Mouse (Mus musculus) forebrain, embryonic 14.5 days (tissue): Measurements from ENCODE around the gene Pou2f3. TPM values are rescaled to one million over a fixed set of nuclear protein-coding genes. Genes with fewer than 3 reads are reported as not detected.
A peak's percentile ranks its signal among the peaks of the same experiment; 100 is the strongest.

Source experiments
- ATAC-seq: fragments of 200-750 bp; cut with Nextera tagmentation; 2 replicates; pipeline ENCODE4 v1.8.0; 2017; ENCODE audit warnings: mild to moderate bottlenecking, moderate library complexity
- DNase-seq: peaks from one replicate; pipeline ENCODE4 v3.0.0-alpha.2; 2015; ENCODE audit warnings: low spot score
- H3K27ac ChIP-seq: fragments of 300-500 bp; sonication (generic); 2 replicates; pipeline ENCODE4 v1.5.1; 2014; ENCODE audit warnings: low read depth, mild to moderate bottlenecking, control low read depth, low read length, moderate library complexity
- H3K27me3 ChIP-seq: fragments of 300-500 bp; sonication (generic); replicated peaks from 2 replicates; pipeline ENCODE4 v1.6.1; 2014; ENCODE audit warnings: low read length, control low read depth, mixed read lengths; ENCODE audit not compliant: control insufficient read depth, insufficient read depth
- H3K36me3 ChIP-seq: fragments of 300-500 bp; sonication (generic); 2 replicates; pipeline ENCODE4 v1.6.1; 2014; ENCODE audit warnings: low read length, control low read depth; ENCODE audit not compliant: control insufficient read depth, insufficient read depth
- H3K4me1 ChIP-seq: fragments of 300-500 bp; sonication (generic); 2 replicates; pipeline ENCODE4 v1.6.1; 2014; ENCODE audit warnings: antibody characterized with exemption, low read length, control low read depth; ENCODE audit not compliant: control insufficient read depth, insufficient read depth
- H3K4me2 ChIP-seq: fragments of 300-500 bp; sonication (generic); 2 replicates; pipeline ENCODE4 v1.6.1; 2014; ENCODE audit warnings: mild to moderate bottlenecking, control low read depth, low read length
- H3K4me3 ChIP-seq: fragments of 300-500 bp; sonication (generic); 2 replicates; pipeline ENCODE4 v1.5.1; 2014; ENCODE audit warnings: low read depth, low read length, control low read depth
- H3K9ac ChIP-seq: fragments of 300-500 bp; sonication (generic); 2 replicates; pipeline ENCODE4 v1.6.1; 2014; ENCODE audit warnings: mild to moderate bottlenecking, low read length, control low read depth, moderate library complexity
- H3K9me3 ChIP-seq: fragments of 300-500 bp; sonication (generic); replicated peaks from 2 replicates; pipeline ENCODE4 v1.6.1; 2016; ENCODE audit warnings: low read length, control low read depth, mixed read lengths; ENCODE audit not compliant: control insufficient read depth
- whole genome bisulfite sequencing: fragments of 180-500 bp; shearing (Covaris S2); extraction: QIAGEN DNeasy Blood & Tissue Kit; methylation state at CpG from one replicate; pipeline ENCODE4 v1.1.7; 2014; 5-methylcytosine and 5-hydroxymethylcytosine counted together
- polyA plus RNA-seq: library from polyadenylated mRNA; unstranded; fragments of >200 nt; fragmentation: Nextera tagmentation; extraction: Ambion mirVana; gene quantifications from 2 replicates; pipeline ENCODE4 v1.2.1, GENCODE M21; 2014

Pou2f3 gene
- polyA plus RNA-seq, 1 experiment from 2014 or later, result not detected

DNA sequence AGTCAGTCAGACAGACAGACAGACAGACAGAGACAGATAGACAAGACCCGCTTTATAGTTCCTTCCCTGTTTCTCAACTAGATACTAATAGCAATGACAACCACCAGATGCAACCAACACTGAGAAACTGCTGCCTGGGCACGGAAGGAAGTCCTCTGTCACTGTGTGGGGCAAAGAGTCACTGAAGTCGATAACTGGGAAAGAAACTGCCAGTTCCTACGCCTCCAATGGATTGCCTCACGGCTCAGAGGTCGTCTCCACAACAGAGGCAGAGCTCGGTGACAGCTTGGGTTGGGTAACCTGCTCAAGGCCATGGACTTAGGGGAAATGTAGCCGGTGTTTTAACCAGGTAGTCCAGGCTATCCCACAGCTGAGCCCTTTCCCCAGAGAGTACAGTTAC lies 17.5 kb upstream of the Pou2f3 start:
- DNase-seq (no peak), ATAC-seq (no peak)
- H3K36me3 ChIP-seq, result no peaks in the 10 kb centered on the region
- H3K9ac ChIP-seq, result no peak overlapping the region
- no peak overlapping the region for H3K4me3 ChIP-seq
- no peak overlapping the region for H3K4me2 ChIP-seq
- H3K27me3 ChIP-seq, result no peaks in the 10 kb centered on the region
- H3K27ac ChIP-seq, result no peak overlapping the region
- WGBS, result 90% methylated on average over 8 of the region's 8 CpGs
- H3K4me1 ChIP-seq, result no peaks in the 10 kb centered on the region
- H3K9me3 ChIP-seq, result no peaks in the 10 kb centered on the region

DNA sequence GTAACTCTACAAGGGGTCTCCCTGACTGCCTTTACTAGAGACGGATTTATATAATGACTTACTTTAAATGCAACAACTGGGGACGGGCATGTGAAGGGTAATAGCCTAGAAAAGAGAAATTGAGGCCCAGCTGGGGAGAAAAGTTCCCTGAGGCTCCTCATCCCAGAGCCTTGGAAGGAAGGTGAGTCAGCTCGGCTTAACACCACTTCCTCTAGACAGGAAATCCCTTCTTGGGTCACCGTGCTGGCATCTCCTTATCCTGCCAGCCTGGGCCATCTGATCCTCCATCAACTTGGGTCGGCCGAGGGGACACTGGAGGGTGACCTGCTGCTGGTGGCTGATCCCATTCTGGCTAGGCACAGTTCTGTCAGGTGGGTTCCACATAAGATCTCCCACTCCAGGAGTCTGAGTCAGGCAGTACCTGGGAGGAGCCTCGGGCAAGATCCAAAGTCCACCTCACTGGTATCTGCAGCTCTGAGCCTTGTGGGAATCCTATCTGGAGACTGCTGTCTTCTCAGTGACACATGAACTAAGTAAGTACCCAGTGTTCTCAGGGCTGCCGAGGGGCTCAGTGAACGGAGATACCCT lies 16.5 kb upstream of the Pou2f3 start:
- Histone ChIP-seq H3K4me2 (no peak overlapping the region), H3K4me1 (no peaks in the 10 kb centered on the region), H3K4me3 (no peak overlapping the region), H3K27me3 (no peaks in the 10 kb centered on the region), H3K27ac (no peak overlapping the region), H3K9ac (no peak overlapping the region), H3K36me3 (no peaks in the 10 kb centered on the region), H3K9me3 (no peaks in the 10 kb centered on the region)
- DNase-seq, result no peak
- no peak for ATAC-seq
- 85% methylated on average over 9 of the region's 9 CpGs for WGBS

DNA sequence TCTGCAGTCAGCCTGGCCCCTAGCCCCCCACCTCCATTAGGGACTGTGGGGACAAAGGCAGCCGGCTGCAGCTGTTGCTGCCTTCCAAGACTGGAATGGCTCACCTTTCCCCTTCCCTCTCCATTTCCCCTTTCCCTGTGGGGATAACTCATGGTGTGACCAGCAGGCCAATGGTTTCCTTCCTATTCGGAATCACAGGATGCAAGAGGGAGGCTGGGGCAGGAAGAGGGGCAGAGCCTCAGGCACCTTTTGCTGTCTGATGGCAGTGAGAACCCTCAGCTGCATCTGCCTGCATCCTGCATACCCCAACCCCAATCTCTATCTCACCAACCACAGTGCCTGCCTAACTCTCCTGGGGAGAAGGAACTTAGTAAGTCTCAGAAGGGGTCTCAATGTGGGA lies 15.3 kb upstream of the Pou2f3 start:
- no peak overlapping the region for H3K4me3 ChIP-seq
- no peak overlapping the region for H3K4me2 ChIP-seq
- DNase-seq (no peak), ATAC-seq (no peak)
- 34% methylated on average over 2 of the region's 2 CpGs for WGBS
- H3K27ac ChIP-seq, result no peak overlapping the region
- H3K4me1 ChIP-seq, result no peaks in the 10 kb centered on the region
- no peak overlapping the region for H3K9ac ChIP-seq
- no peaks in the 10 kb centered on the region for H3K9me3 ChIP-seq
- H3K27me3 ChIP-seq, result no peaks in the 10 kb centered on the region
- H3K36me3 ChIP-seq, result no peaks in the 10 kb centered on the region

- Histone ChIP-seq H3K4me1 (no peaks in the 10 kb centered on the region), H3K4me3 (no peak overlapping the region), H3K27ac (no peak overlapping the region), H3K27me3 (no peaks in the 10 kb centered on the region), H3K4me2 (no peak overlapping the region), H3K9me3 (no peaks in the 10 kb centered on the region), H3K9ac (no peak overlapping the region), H3K36me3 (no peaks in the 10 kb centered on the region)
- ATAC-seq (no peak), DNase-seq (no peak)
- WGBS, result 56% methylated on average over 11 of the region's 11 CpGs
These were observed 14.7 kb upstream of the Pou2f3 start for GRCm38 (mm10) chr9:43224771-43225355.

GRCm38 (mm10) chr9:43222429-43222715 lies 12.2 kb upstream of the Pou2f3 start:
- no peaks in the 10 kb centered on the region for H3K9me3 ChIP-seq
- no peaks in the 10 kb centered on the region for H3K27me3 ChIP-seq
- ATAC-seq (no peak), DNase-seq (peak; percentile 27)
- 41% methylated on average over 8 of the region's 8 CpGs for WGBS
- no peak overlapping the region for H3K4me3 ChIP-seq
- no peaks in the 10 kb centered on the region for H3K36me3 ChIP-seq
- no peak overlapping the region for H3K27ac ChIP-seq
- no peak overlapping the region for H3K4me2 ChIP-seq
- no peaks in the 10 kb centered on the region for H3K4me1 ChIP-seq
- no peak overlapping the region for H3K9ac ChIP-seq

- Histone ChIP-seq H3K4me3 (no peak overlapping the region), H3K9ac (no peak overlapping the region), H3K4me1 (no peaks in the 10 kb centered on the region), H3K4me2 (no peak overlapping the region), H3K9me3 (no peaks in the 10 kb centered on the region), H3K27me3 (no peaks in the 10 kb centered on the region), H3K27ac (no peak overlapping the region), H3K36me3 (no peaks in the 10 kb centered on the region)
- ATAC-seq (peak; percentile 68), DNase-seq (peak; percentile 92)
- 33% methylated on average over 18 of the region's 18 CpGs for WGBS
These were observed 11.7 kb upstream of the Pou2f3 start for GRCm38 (mm10) chr9:43221643-43222428.

DNA sequence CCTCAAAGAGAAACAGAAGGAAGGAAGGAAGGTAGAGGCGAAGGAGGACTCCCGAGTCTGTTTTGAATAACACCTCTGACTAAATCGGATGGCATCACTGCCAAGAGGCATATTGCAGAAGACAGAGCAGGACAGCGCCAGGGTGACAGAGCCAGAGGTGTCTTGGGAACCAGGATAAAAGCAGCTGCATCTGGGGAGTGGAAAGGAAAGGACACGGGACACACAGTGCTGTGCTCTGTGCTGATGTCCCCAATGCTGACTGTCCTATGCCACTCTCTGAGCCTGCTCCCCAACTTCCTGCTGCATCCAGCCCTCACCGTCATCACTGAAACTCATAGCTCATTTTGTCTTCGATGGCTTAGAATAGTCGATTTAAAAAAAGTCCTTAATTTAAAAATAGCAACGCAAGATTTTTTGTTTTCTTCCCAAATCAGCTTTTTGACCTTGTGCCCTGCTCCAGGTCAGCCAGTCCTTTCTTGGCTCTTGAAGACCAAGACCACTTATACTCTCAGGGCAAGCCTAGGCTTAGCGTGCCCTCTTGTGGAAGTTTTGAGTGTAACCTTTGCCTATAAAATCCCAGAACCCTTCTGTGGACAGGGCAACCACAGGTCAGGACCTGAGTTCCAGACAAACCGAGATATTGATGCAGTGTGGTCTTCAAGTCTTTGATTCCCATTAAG lies 742 bp upstream of the Pou2f3 start:
- no peak for ATAC-seq
- peak; percentile 76 for DNase-seq
- Histone ChIP-seq H3K36me3 (no peaks in the 10 kb centered on the region), H3K27me3 (peaks cover 7% of the 10 kb centered on the region), H3K4me3 (no peak overlapping the region), H3K9ac (no peak overlapping the region), H3K4me1 (peaks cover 8% of the 10 kb centered on the region), H3K4me2 (no peak overlapping the region), H3K27ac (no peak overlapping the region), H3K9me3 (no peaks in the 10 kb centered on the region)
- WGBS, result 35% methylated on average over 11 of the region's 11 CpGs

- no peak for ATAC-seq
- no peaks in the 10 kb centered on the region for H3K36me3 ChIP-seq
- WGBS, result 8% methylated on average over 15 of the region's 15 CpGs
- no peak for DNase-seq
- H3K4me2 ChIP-seq, result peak overlapping the region; percentile 47
- H3K4me3 ChIP-seq, result peak overlapping the region; percentile 19
- peaks cover 15% of the 10 kb centered on the region for H3K4me1 ChIP-seq
- H3K9me3 ChIP-seq, result no peaks in the 10 kb centered on the region
- H3K27me3 ChIP-seq, result peaks cover 30% of the 10 kb centered on the region
- H3K27ac ChIP-seq, result no peak overlapping the region
- H3K9ac ChIP-seq, result 0 out of 2 replicates have a peak overlapping the region, but pooled peaks have one; percentile 21
These were observed 4.2 kb downstream of the Pou2f3 start for GRCm38 (mm10) chr9:43206022-43206390.
